Mouse (Mus musculus) hindbrain, embryonic 16.5 days (tissue): Measurements from ENCODE around the gene Ager. TPM values are rescaled to one million over a fixed set of nuclear protein-coding genes. Genes with fewer than 3 reads are reported as not detected.

Experiments
- ATAC-seq: fragments of 200-750 bp; cut with Nextera tagmentation; 2 replicates; pipeline ENCODE4 v1.8.0; 2017; ENCODE audit warnings: moderate TSS enrichment, moderate library complexity
- H3K27ac ChIP-seq: fragments of 300-500 bp; sonication (generic); 2 replicates; pipeline ENCODE4 v1.5.1; 2014; ENCODE audit warnings: low read depth, mild to moderate bottlenecking, control low read depth, low read length, moderate library complexity
- H3K27me3 ChIP-seq: fragments of 300-500 bp; sonication (generic); replicated peaks from 2 replicates; pipeline ENCODE4 v1.6.1; 2014; ENCODE audit warnings: low read length; ENCODE audit not compliant: control insufficient read depth, insufficient read depth
- H3K36me3 ChIP-seq: fragments of 300-500 bp; sonication (generic); 2 replicates; pipeline ENCODE4 v1.6.1; 2014; ENCODE audit warnings: mild to moderate bottlenecking, low read length, moderate library complexity, mixed read lengths; ENCODE audit not compliant: control insufficient read depth, insufficient read depth
- H3K4me1 ChIP-seq: fragments of 300-500 bp; sonication (generic); 2 replicates; pipeline ENCODE4 v1.6.1; 2014; ENCODE audit warnings: low read depth, low read length; ENCODE audit not compliant: control insufficient read depth, insufficient read depth
- H3K4me2 ChIP-seq: fragments of 300-500 bp; sonication (generic); 2 replicates; pipeline ENCODE4 v1.6.1; 2014; ENCODE audit warnings: mild to moderate bottlenecking, low read length, control low read depth, moderate library complexity
- H3K4me3 ChIP-seq: fragments of 300-500 bp; sonication (generic); 2 replicates; pipeline ENCODE4 v1.5.1; 2014; ENCODE audit warnings: mild to moderate bottlenecking, low read length, control low read depth, moderate library complexity
- H3K9ac ChIP-seq: fragments of 300-500 bp; sonication (generic); 2 replicates; pipeline ENCODE4 v1.6.1; 2014; ENCODE audit warnings: low read depth, mild to moderate bottlenecking, control low read depth, low read length, moderate library complexity
- H3K9me3 ChIP-seq: fragments of 300-500 bp; sonication (generic); 2 replicates; pipeline ENCODE4 v1.6.1; 2014; ENCODE audit warnings: mild to moderate bottlenecking, low read length, moderate library complexity; ENCODE audit not compliant: control insufficient read depth
- WGBS: fragments of 180-500 bp; shearing (Covaris S2); extraction: QIAGEN DNeasy Blood & Tissue Kit; methylation state at CpG from one replicate; pipeline ENCODE4 v1.1.7; 2014; 5-methylcytosine and 5-hydroxymethylcytosine counted together
- polyA plus RNA-seq: library from polyadenylated mRNA; unstranded; fragments of >200 nt; fragmentation: Nextera tagmentation; extraction: Ambion mirVana; gene quantifications from 2 replicates; pipeline ENCODE4 v1.2.1, GENCODE M21; 2015

Ager gene
- polyA plus RNA-seq, 1 experiment from 2014 or later = 1.6 TPM

GRCm38 (mm10) chr17:34643379-34643778 is 45.7 kb downstream of the Ager start:
- Histone ChIP-seq H3K27me3 (no peaks in the 10 kb centered on the region), H3K9me3 (no peaks in the 10 kb centered on the region), H3K4me1 (peaks cover 28% of the 10 kb centered on the region), H3K4me3 (no peak overlapping the region), H3K27ac (no peak overlapping the region), H3K4me2 (no peak overlapping the region), H3K36me3 (no peaks in the 10 kb centered on the region), H3K9ac (no peak overlapping the region)
- no peak for ATAC-seq
- WGBS = 94% methylated on average over 4 of the region's 4 CpGs

- 84% methylated on average over 10 of the region's 10 CpGs for WGBS
- Histone ChIP-seq H3K4me2 (no peak overlapping the region), H3K4me1 (peaks cover 30% of the 10 kb centered on the region), H3K27ac (no peak overlapping the region), H3K9me3 (no peaks in the 10 kb centered on the region), H3K27me3 (no peaks in the 10 kb centered on the region), H3K36me3 (no peaks in the 10 kb centered on the region), H3K9ac (no peak overlapping the region), H3K4me3 (no peak overlapping the region)
- ATAC-seq = no peak
Observed at GRCm38 (mm10) chr17:34643944-34644343, 46.3 kb downstream of the Ager start.

- Histone ChIP-seq H3K4me3 (peak within 1 kb of the TSS; percentile 67), H3K9ac (peak within 1 kb of the TSS; percentile 75), H3K27ac (peak within 1 kb of the TSS; percentile 78), H3K9me3 (no peaks in the 10 kb centered on the region), H3K4me1 (peaks cover 30% of the 10 kb centered on the region), H3K27me3 (no peaks in the 10 kb centered on the region), H3K36me3 (peaks cover 4% of the 10 kb centered on the region; the same call in 1 of the 2 replicates), H3K4me2 (peak within 1 kb of the TSS; percentile 75)
- peak; percentile 82 for ATAC-seq
- WGBS = 0% methylated on average over 16 of the region's 16 CpGs
Observed at GRCm38 (mm10) chr17:34644608-34645007, 46.9 kb downstream of the Ager start, which contains the start of gene Fkbpl. Gene Fkbpl (plus strand): TSS chr17:34644764.

GRCm38 (mm10) chr17:34645256-34645829 is 47.7 kb downstream of the Ager start:
- no peak for ATAC-seq
- H3K4me2 ChIP-seq = peak overlapping the region; percentile 75
- no peaks in the 10 kb centered on the region for H3K27me3 ChIP-seq
- H3K27ac ChIP-seq = no peak overlapping the region; the same call in 1 of the 2 replicates
- H3K9me3 ChIP-seq = no peaks in the 10 kb centered on the region
- 48% methylated on average over 10 of the region's 10 CpGs for WGBS
- H3K4me1 ChIP-seq = peaks cover 30% of the 10 kb centered on the region
- peak overlapping the region; percentile 67 for H3K4me3 ChIP-seq
- peaks cover 4% of the 10 kb centered on the region; the same call in 1 of the 2 replicates for H3K36me3 ChIP-seq
- peak overlapping the region; percentile 75 for H3K9ac ChIP-seq

- no peak overlapping the region for H3K9ac ChIP-seq
- H3K4me3 ChIP-seq = no peak overlapping the region; the same call in 1 of the 2 replicates
- H3K36me3 ChIP-seq = peaks cover 10% of the 10 kb centered on the region
- WGBS = 77% methylated on average over 30 of the region's 30 CpGs
- H3K4me1 ChIP-seq = peaks cover 30% of the 10 kb centered on the region
- ATAC-seq = no peak
- no peaks in the 10 kb centered on the region for H3K9me3 ChIP-seq
- peak overlapping the region; percentile 75 for H3K4me2 ChIP-seq
- H3K27ac ChIP-seq = no peak overlapping the region
- H3K27me3 ChIP-seq = no peaks in the 10 kb centered on the region
Observed at GRCm38 (mm10) chr17:34645831-34646511, 48.3 kb downstream of the Ager start.

- H3K27ac ChIP-seq = peak within 1 kb of the TSS; percentile 76
- peak within 1 kb of the TSS; percentile 88 for H3K9ac ChIP-seq
- H3K4me2 ChIP-seq = peak within 1 kb of the TSS; percentile 82
- ATAC-seq = peak; percentile 97
- peaks cover 21% of the 10 kb centered on the region for H3K36me3 ChIP-seq
- no peaks in the 10 kb centered on the region for H3K9me3 ChIP-seq
- no peaks in the 10 kb centered on the region for H3K27me3 ChIP-seq
- under 1% methylated on average over 63 of the region's 66 CpGs for WGBS
- peak within 1 kb of the TSS; percentile 74 for H3K4me3 ChIP-seq
- peaks cover 28% of the 10 kb centered on the region for H3K4me1 ChIP-seq
Observed at GRCm38 (mm10) chr17:34646906-34647787, 49.5 kb downstream of the Ager start, which contains the start of gene Atf6b. Gene Atf6b (plus strand): TSS chr17:34647146.

GRCm38 (mm10) chr17:34648141-34648890 is 50.7 kb downstream of the Ager start:
- WGBS = 90% methylated on average over 16 of the region's 16 CpGs
- H3K9me3 ChIP-seq = no peaks in the 10 kb centered on the region
- H3K27ac ChIP-seq = no peak overlapping the region
- no peak overlapping the region for H3K9ac ChIP-seq
- peaks cover 28% of the 10 kb centered on the region for H3K4me1 ChIP-seq
- peak overlapping the region; percentile 74 for H3K4me3 ChIP-seq
- no peaks in the 10 kb centered on the region for H3K27me3 ChIP-seq
- peak overlapping the region; percentile 82 for H3K4me2 ChIP-seq
- H3K36me3 ChIP-seq = peaks cover 32% of the 10 kb centered on the region
- ATAC-seq = no peak

GRCm38 (mm10) chr17:34649106-34649864 is 51.6 kb downstream of the Ager start:
- H3K9ac ChIP-seq = no peak overlapping the region
- no peak overlapping the region for H3K4me2 ChIP-seq
- H3K36me3 ChIP-seq = peaks cover 36% of the 10 kb centered on the region
- ATAC-seq = no peak
- H3K4me1 ChIP-seq = peaks cover 28% of the 10 kb centered on the region
- H3K27ac ChIP-seq = no peak overlapping the region
- 91% methylated on average over 18 of the region's 18 CpGs for WGBS
- H3K27me3 ChIP-seq = no peaks in the 10 kb centered on the region
- H3K4me3 ChIP-seq = no peak overlapping the region
- H3K9me3 ChIP-seq = no peaks in the 10 kb centered on the region
